In the genomic region with DNA sequence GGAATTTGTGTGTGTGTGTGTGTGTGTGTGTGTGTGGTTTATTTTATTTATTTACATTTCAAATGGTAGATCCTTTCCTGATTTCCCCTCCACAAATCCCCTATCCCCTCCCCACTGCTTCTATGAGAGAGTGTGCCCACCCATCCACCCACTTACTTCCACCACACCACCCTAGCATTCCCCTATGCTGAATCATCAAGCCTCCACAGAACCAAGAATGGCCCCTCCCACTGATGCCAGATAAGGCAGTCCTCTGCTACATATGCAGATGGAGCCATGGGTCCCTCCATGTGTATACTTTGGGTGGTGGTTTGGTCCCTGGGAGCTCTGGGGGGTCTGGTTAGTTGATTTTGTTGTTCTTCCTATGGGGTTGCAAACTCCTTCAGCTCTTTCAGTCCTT, we compare ENCODE assay signal across 19 mouse cellular contexts.
DNase-seq lines count a peak whose midpoint lies in the region; ATAC-seq and TF ChIP-seq lines count a peak whose summit lies in the region.
"Had no signal": no experiment of that assay in that cellular context is flagged by ENCODE, and none has a peak within 500 bp of the region (broad histone marks: within the 10 kb centered on the region; RNA-seq: fewer than 3 reads in every experiment).

No protein-coding gene starts in this region.

- no peaks in the 10 kb centered on the region for H3K27me3 ChIP-seq in liver, embryonic 14.5 days (ENCODE audit: control insufficient read depth, insufficient read depth, low read length)
- H3K27me3 ChIP-seq: embryonic facial prominence, embryonic 12.5 days; hindbrain, embryonic 12.5 days had no signal

- H3K9me3 ChIP-seq in liver, embryonic 14.5 days (ENCODE audit: control insufficient read depth, low read length): no peaks in the 10 kb centered on the region
- H3K9me3 ChIP-seq: embryonic facial prominence, embryonic 12.5 days; heart, embryonic 10.5 days; hindbrain, embryonic 12.5 days had no signal

- no peak overlapping the region for H3K27ac ChIP-seq in liver, embryonic 14.5 days
- H3K27ac ChIP-seq: embryonic facial prominence, embryonic 12.5 days; heart, embryonic 10.5 days; hindbrain, embryonic 12.5 days had no signal

- no peak overlapping the region for H3K4me2 ChIP-seq in liver, embryonic 14.5 days (ENCODE audit: low read depth)
- H3K4me2 ChIP-seq: embryonic facial prominence, embryonic 12.5 days; hindbrain, embryonic 12.5 days had no signal

- no peaks in the 10 kb centered on the region for H3K4me1 ChIP-seq in liver, embryonic 14.5 days (replicated peaks; ENCODE audit: control insufficient read depth in 2 of 2, insufficient read depth in 2 of 2, low read length in 1 of 2)
- H3K4me1 ChIP-seq: embryonic facial prominence, embryonic 12.5 days; heart, embryonic 10.5 days; hindbrain, embryonic 12.5 days had no signal

- peak; percentile 53; the same call in 1 of the 2 replicates for ATAC-seq in liver, embryonic 14.5 days (ENCODE audit: insufficient read depth)
- ATAC-seq: forebrain, embryonic 16.5 days; hindbrain, embryonic 16.5 days; inflammation-experienced regulatory T-cells, adult 6 months had no signal

- DNase-seq in 416B (ENCODE audit: low read depth): peak; percentile 32
- DNase-seq in Muller cell, postnatal 12 days (ENCODE audit: inconsistent ontology term): peak; percentile 19
- no peak for DNase-seq in liver, embryonic 14.5 days (ENCODE audit: low read depth in 3 of 3, low spot score in 3 of 3)
- no peak for DNase-seq in kidney, adult 9 months
- no peak for DNase-seq in spleen, postnatal 4 days (ENCODE audit: low spot score in 2 of 2)
- DNase-seq in cerebellum, adult 18-20 months: no peak
- DNase-seq: adrenal gland, adult 8-10 months; cerebellum, adult 8-10 months; cerebellum, postnatal 25 days; gastrocnemius, postnatal 10 days; heart, adult 18-20 months; heart, postnatal 10 days; heart, postnatal 4 days had no signal

- TF ChIP-seq CTCF in liver, embryonic 14.5 days (IDR thresholded peaks at IDR 0.05; ENCODE audit: low read depth): no peak

- no peak overlapping the region for H3K9ac ChIP-seq in liver, embryonic 14.5 days (replicated peaks)
- H3K9ac ChIP-seq: embryonic facial prominence, embryonic 12.5 days; hindbrain, embryonic 12.5 days had no signal

- H3K4me3 ChIP-seq in liver, embryonic 14.5 days (ENCODE audit: insufficient read depth in 1 of 2, low read depth in 2 of 2, low read length in 2 of 2): no peak overlapping the region
- H3K4me3 ChIP-seq: embryonic facial prominence, embryonic 12.5 days; heart, embryonic 10.5 days; hindbrain, embryonic 12.5 days had no signal

- no peak for TF ChIP-seq EP300 in liver, embryonic 14.5 days (IDR thresholded peaks at IDR 0.05; ENCODE audit: low read depth)

- H3K36me3 ChIP-seq in liver, embryonic 14.5 days (replicated peaks; ENCODE audit: control insufficient read depth, insufficient read depth, low read depth): no peaks in the 10 kb centered on the region
- H3K36me3 ChIP-seq: embryonic facial prominence, embryonic 12.5 days; heart, embryonic 10.5 days; hindbrain, embryonic 12.5 days had no signal

Comparison
In these comparisons a context has a peak if more than half of its experiments do, and no peak if none do; other contexts are left out.
1. DNase-seq: peak in 416B (single experiment) and Muller cell, postnatal 12 days (single experiment); none in liver, embryonic 14.5 days (0 of 3), kidney, adult 9 months (single experiment), spleen, postnatal 4 days (0 of 2) and cerebellum, adult 18-20 months (0 of 2).